Mouse (Mus musculus): ENCODE measurements around the gene Tmem132a. TPM values are rescaled to one million over a fixed set of nuclear protein-coding genes. Genes with fewer than 3 reads are reported as not detected.

Tmem132a gene
- total RNA-seq, 2 experiments from 2014 or later = 2.8 to 7.2 TPM

DNA sequence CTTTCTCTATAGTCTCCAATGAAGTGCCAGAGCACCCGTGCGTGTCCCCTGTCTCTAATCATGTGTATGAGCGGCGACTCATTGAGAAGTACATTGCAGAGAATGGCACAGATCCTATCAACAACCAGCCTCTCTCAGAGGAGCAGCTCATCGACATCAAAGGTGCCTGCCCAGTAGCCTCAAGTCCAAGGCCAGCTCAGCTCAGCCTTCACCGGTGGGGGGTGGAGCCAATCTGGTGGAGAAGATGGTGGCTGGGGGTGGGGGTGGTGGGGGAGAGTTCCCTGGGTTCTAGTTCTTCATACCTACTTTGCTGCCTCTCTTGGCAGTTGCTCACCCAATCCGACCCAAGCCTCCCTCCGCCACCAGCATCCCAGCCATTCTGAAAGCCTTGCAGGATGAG lies 27.8 kb upstream of the Tmem132a start:
- H3K4me3 ChIP-seq = peak overlapping the region; percentile 99
- no peak for TF ChIP-seq CTCF (IDR thresholded peaks at IDR 0.05)
- DNase-seq = no peak
- H3K27ac ChIP-seq = peak overlapping the region; percentile 97
- intact Hi-C loops (cut with DNase I) = no loop called here

DNA sequence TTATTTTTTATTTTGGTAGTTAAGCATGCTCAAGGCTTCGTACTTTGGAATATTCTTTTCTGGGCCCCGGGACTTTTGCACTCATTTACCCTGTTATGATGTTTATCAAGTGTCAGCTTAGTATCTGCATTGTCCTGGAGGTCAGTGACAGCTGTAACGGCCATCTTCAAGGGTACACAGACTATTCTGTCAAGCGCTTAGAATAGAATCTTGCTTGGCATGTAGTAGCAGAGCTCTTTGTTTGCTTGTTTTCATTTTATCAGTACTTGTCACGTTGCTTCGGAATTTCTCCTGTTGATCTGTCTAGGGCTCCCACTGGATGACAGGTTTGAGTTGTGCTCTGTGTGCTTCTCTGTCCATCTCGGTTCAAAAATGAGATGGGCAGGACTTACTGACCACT lies 27.1 kb upstream of the Tmem132a start:
- H3K27ac ChIP-seq = peak overlapping the region; percentile 97
- intact Hi-C loops (cut with DNase I) = no loop called here
- no peak for DNase-seq
- H3K4me3 ChIP-seq = peak overlapping the region; percentile 99
- no peak for TF ChIP-seq CTCF (IDR thresholded peaks at IDR 0.05)

DNA sequence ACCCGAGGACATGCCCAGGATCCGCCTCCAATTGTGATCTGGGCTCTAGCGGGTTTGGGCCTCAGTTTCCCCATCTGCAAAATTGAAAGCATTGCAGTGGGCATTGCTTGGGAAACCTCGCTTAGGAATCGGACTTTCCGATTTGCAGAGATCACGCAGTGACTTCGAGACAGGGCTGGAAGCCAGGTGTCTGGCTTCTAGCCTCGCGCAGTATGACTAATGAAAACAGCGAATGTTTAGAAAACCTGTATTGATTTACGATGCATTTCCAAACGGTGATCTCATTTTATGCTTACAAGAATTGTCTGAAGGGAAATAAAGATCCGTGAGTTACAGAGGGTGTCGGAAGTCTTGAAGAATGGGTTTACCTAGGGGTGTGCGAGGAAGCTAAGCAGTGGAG lies 26.0 kb upstream of the Tmem132a start:
- intact Hi-C loops (cut with DNase I) = loop anchor here (1.0 kb wide), 1 partner anchor 14 kb away; no protein-coding TSS in a partner anchor

DNA sequence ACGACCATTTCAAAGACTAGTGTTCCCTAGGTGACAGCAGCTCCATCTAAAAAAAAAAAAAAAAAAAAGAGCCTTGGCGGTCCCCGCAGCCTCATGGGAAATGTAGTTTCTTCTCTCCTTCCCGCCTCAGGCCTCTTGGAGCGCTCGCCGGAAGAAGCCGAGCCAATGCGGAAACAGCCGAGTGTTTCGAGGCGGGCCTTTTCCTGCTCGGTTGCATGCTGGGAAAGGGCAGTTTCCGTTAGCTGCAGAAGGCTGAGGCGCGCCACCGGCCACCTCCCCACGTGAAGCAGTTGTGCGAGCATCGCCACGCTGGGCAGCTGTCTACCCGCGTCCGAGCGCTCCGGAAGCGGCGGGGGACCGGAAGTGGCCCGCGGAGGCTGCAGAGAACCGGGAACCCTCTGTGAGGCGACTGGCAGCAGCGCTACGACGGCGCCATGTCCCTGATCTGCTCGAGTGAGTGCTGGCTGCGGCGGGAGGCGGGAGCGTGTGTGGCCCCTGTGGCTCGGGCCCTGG lies 25.3 kb upstream of the Tmem132a start, which contains the start of gene Prpf19:
TSS of gene Prpf19 (plus strand) at position 216 of the 513 bp plus-strand sequence.
- intact Hi-C loops (cut with DNase I) = loop anchor here (1.0 kb wide), 1 partner anchor 14 kb away; no protein-coding TSS in a partner anchor

More for the DNA sequence above, 26.0 kb upstream of the Tmem132a start:
- peak; percentile 64 for DNase-seq
- Histone ChIP-seq H3K4me3 (peak overlapping the region; percentile 99), H3K27ac (peak overlapping the region; percentile 97)
- TF ChIP-seq CTCF (IDR thresholded peaks at IDR 0.05) = no peak

DNA sequence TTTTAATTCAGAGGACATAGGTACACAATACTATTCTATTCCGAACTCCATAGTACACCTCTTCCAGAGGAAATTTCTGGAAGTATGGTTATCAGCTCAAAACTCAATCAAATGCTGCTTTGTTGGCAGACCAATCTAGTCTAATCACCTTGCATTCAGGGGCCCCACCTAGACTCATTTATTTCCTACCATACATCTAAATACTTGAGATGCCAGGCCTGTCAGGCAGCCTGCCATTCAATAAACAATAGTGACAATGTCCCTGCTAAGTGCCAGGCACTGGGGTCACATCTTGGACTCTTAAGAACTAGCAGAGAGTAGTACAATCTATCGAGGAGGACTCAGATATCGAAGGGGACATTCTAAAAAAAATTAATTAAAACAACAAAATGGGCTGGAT lies 22.5 kb upstream of the Tmem132a start:
- no peak for DNase-seq
- Histone ChIP-seq H3K4me3 (no peak overlapping the region), H3K27ac (no peak overlapping the region)
- intact Hi-C loops (cut with DNase I) = no loop called here
- TF ChIP-seq CTCF (IDR thresholded peaks at IDR 0.05) = no peak

More for the DNA sequence above, 25.3 kb upstream of the Tmem132a start, which contains the start of gene Prpf19:
- Histone ChIP-seq H3K27ac (peak within 1 kb of the TSS; percentile 97), H3K4me3 (peak within 1 kb of the TSS; percentile 99)
- DNase-seq = peak; percentile 98
- no peak for TF ChIP-seq CTCF (IDR thresholded peaks at IDR 0.05)

DNA sequence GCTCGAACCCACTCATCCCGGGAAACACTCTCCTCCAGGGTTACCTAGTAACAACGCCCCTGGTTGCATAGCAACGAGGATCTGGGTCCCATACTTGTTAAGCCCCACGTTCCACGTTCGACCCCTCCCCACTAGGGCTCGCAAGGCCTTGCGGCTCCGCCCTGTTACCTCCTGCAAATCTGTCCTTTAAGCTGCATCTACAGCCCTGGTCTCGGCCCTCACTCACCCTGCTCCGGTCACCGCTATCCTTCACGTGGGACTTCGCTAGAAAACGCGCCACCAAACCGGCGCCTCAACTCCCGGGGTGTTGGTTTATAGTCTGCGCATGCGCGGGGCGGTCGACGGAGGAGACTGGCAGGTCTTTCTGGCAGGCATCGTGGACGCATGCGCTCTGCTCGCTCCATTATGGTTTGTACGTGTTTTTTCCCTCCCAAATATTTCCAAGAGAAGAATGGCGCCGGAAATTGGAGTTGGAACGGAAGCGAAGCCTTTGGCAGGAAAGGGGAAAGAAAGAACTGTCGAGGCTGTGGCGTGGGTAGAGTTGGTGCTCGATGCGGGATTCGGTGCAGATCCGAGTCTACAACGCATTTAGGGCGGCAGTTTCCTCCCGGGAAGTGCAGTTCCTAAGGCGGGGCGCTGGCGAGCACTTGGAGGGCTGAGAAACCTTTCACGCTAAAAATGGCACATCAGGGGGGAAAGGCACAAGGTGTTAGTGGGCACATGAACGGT lies 11.8 kb upstream of the Tmem132a start, which contains the start of gene Tmem109:
TSS of gene Tmem109 (minus strand) at position 576 of the 729 bp plus-strand sequence.
- TF ChIP-seq CTCF (IDR thresholded peaks at IDR 0.05) = peak; percentile 43
- intact Hi-C loops (cut with DNase I) = loop anchor here (1.0 kb wide), 1 partner anchor 14 kb away; the partner anchor contains the start of gene Prpf19

DNA sequence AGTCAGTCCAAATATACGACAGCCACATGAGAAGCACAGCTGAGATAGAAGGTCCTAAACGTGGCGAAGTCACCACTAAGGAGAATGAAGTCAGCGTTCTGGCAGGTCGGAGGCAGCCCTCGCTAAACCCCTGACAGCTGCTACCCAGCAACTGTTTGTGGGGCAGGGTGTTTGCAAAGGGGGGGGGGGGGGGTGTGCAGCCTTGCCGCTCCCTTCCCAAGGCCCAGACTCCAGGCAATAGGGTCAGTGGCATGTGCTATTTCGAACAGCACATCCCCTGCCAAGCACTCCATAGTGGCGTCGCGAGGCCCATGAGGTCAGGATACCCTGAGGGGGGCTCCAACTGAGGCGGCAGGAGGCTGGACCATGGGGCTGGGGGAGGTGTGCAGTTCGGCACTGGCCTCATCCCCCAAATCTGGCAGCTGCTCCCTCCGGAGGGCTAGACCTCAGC lies 11.3 kb upstream of the Tmem132a start:
- Histone ChIP-seq H3K4me3 (peak overlapping the region; percentile 95), H3K27ac (peak overlapping the region; percentile 96)
- DNase-seq = peak; percentile 81
- intact Hi-C loops (cut with DNase I) = loop anchor here (1.0 kb wide), 1 partner anchor 14 kb away; the partner anchor contains the start of gene Prpf19
- no peak for TF ChIP-seq CTCF (IDR thresholded peaks at IDR 0.05)

More for the DNA sequence above, 11.8 kb upstream of the Tmem132a start, which contains the start of gene Tmem109:
- peak; percentile 97 for DNase-seq
- Histone ChIP-seq H3K27ac (peak within 1 kb of the TSS; percentile 96), H3K4me3 (peak within 1 kb of the TSS; percentile 95)

DNA sequence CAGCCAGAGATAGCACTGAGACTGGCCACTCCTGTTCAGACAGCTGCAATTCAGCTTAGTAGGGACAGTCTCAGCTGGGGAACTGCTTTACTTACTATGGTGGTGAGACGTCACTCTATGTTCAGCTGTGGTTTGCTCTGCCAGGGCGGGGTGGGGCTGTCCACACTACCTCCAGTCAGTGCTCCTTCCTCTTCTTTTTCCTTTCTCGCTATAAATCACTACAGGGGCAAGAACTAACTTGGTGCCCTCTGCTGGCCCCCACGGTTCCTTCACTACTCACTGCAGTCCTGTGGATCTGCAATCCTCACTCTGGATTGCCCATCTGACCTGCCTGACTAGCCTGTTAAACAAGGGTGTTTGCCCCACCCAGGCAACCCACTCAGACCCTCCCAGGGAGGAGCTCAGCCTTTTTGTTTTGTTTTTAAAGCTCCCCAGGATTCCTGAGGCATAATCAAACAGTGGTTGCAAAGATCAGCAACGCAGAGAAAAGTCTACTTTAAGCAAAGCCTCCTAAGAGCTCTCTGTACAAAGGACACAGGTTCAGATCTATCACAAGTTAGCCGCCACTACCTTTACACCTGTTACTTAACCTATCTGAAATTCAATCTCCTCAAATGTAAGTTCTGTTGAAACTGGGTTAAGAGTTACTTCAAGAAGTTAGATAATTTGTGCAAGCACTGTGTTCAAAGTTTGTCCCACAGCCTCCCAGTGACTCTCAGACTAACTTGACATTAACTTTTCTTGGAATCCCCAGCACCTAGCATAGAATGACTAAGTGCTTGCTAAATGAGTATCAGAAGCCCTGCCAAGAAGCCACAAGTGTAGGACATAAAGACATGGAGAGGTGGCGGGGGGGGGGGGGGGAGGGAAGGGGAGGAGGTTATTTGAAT lies 10.6 kb upstream of the Tmem132a start:
- Histone ChIP-seq H3K4me3 (peak overlapping the region; percentile 95), H3K27ac (peak overlapping the region; percentile 96)
- intact Hi-C loops (cut with DNase I) = no loop called here
- TF ChIP-seq CTCF (IDR thresholded peaks at IDR 0.05) = peak; percentile 69
- DNase-seq = peak; percentile 84

DNA sequence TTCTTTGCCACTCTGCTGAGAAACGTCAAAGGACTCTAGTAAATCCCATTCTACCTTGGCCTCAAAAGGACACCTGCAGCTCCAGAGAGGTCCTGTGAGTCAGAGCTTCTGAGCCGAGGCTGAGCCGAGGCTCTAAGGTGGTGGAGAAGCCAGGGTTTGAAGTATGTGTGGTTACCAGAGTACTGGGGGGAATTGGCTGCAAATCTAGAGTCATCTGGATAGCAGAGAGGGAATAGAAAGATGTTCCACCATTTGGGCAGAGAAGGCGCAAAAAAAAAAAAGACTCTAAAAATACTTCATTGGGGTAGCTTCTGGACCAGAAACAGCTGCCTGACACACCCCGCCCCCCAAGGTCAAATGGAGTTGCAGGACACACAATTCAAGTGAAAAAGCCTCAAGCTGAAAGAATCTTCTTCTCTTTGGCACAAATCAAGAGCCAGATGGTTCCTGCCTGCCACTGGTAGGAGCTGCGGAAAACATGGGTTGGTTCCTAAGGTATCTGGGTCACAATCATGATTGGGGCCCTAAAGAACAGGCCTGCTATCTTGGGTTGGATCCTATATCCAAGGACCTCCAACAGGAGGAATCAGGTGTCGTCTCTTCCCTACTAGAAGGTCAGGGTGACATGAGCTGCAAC lies 8.6 kb upstream of the Tmem132a start:
- H3K4me3 ChIP-seq = peak overlapping the region; percentile 95
- intact Hi-C loops (cut with DNase I) = loop anchor here (5.0 kb wide), 2 partner anchors 91 to 166 kb away; no protein-coding TSS in a partner anchor
- DNase-seq = no peak
- no peak for TF ChIP-seq CTCF (IDR thresholded peaks at IDR 0.05)
- peak overlapping the region; percentile 96 for H3K27ac ChIP-seq

DNA sequence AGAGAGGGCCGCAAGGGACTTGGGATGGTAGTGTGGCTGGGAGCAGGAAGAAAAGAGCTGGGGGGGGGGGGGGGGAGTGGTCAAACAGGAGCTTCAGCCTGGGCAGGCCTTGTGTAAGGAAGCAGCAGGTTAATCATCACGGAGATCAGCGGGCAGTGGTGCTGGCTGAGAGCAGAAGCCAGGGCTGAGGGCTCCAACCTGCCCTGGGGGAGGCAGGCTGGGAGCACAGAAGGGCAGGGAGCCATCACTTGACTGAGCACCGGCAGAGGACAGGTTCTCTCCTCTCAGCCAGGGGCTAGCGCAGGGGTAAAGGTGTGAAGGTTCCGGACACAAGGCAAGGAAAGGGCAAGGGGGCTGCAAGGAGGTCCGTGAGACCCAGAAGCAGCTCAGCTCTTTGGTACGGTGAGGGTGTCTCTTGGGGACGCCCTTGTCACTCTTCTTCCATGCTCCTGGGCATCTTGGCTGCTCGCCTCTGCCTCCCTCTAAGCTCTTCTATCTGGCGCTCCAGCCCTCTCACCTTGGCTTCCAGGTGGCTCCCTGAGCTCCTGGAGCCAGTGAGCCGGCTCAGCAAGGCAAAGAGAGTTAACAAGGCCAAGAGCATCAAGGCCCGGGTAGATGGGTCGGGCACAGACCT lies 1.7 kb upstream of the Tmem132a start:
- intact Hi-C loops (cut with DNase I) = no loop called here
- Histone ChIP-seq H3K4me3 (no peak overlapping the region), H3K27ac (no peak overlapping the region)
- no peak for DNase-seq
- no peak for TF ChIP-seq CTCF (IDR thresholded peaks at IDR 0.05)

DNA sequence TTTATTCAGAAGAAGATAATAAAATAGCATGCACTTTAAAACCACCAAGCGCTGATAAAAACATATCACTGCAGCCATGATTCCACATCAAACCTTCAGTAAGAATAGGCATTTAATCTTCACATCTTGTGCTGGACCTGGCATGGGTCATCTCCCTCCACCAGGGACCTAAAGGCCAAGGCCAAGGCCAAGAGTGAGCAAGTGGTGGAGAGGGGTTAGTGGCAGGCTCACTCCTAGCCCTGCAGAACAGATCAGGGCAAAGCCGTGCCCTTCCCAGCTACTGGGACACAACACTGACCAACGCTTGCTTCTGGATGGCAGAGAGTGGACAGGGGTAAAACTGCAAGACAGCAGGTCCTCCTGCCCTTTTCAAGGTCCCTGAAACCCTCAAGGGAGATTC lies 936 bp upstream of the Tmem132a start:
- DNase-seq = no peak
- intact Hi-C loops (cut with DNase I) = no loop called here
- TF ChIP-seq CTCF (IDR thresholded peaks at IDR 0.05) = no peak
- Histone ChIP-seq H3K27ac (0 out of 2 replicates have a peak overlapping the region, but pooled peaks have one; percentile 3), H3K4me3 (no peak overlapping the region)

Data from gastrocnemius, adult 2 months (tissue).